Mouse (Mus musculus) erythroblast, embryonic 14.5 days (primary cell): Measurements from ENCODE around the gene Acy3. TPM values are rescaled to one million over a fixed set of nuclear protein-coding genes. Genes with fewer than 3 reads are reported as not detected.

Source experiments
- H3K27me3 ChIP-seq: 2 replicates; pipeline ENCODE4 v1.6.1; 2012; ENCODE audit warnings: inconsistent platforms; ENCODE audit not compliant: control insufficient read depth
- H3K36me3 ChIP-seq: 2 replicates; pipeline ENCODE4 v1.6.1; 2012; ENCODE audit warnings: mild to moderate bottlenecking, inconsistent platforms; ENCODE audit not compliant: control insufficient read depth
- H3K4me1 ChIP-seq: 2 replicates; pipeline ENCODE4 v1.6.1; 2012; ENCODE audit warnings: inconsistent platforms; ENCODE audit not compliant: control insufficient read depth
- H3K4me3 ChIP-seq: replicated peaks from 2 replicates; pipeline ENCODE3; 2012; ENCODE audit warnings: moderate library complexity, mild to moderate bottlenecking, inconsistent platforms
- H3K9me3 ChIP-seq: 2 replicates; pipeline ENCODE4 v1.6.1; 2012; ENCODE audit warnings: low read length, inconsistent platforms, mixed read lengths; ENCODE audit not compliant: control insufficient read depth
- GATA1 ChIP-seq: IDR thresholded peaks from 2 replicates; pipeline ENCODE4 v1.6.1; 2012; ENCODE audit warnings: low read length, inconsistent platforms, mixed read lengths
- TAL1 ChIP-seq: IDR thresholded peaks from 3 replicates; pipeline ENCODE4 v1.6.1; 2012; ENCODE audit warnings: low read length, inconsistent platforms, mixed read lengths
- polyA plus RNA-seq: library from polyadenylated mRNA; stranded (reverse); fragments of >175 nt; gene quantifications from 2 replicates; pipeline ENCODE4 v1.2.3, GENCODE M21; 2012

Acy3 gene
- polyA plus RNA-seq, result 0.10 TPM in 1 of 2 replicates, not detected in the other

GRCm38 (mm10) chr19:3986334-3986733 is at the start of gene Acy3:
Acy3 (plus strand) TSS chr19:3986570.
- Histone ChIP-seq H3K4me1 (peaks cover 23% of the 10 kb centered on the region), H3K27me3 (no peaks in the 10 kb centered on the region), H3K4me3 (no peak within 1 kb of the TSS), H3K9me3 (peaks cover 6% of the 10 kb centered on the region), H3K36me3 (peaks cover 3% of the 10 kb centered on the region; the same call in 1 of the 2 replicates)
- TF ChIP-seq TAL1 (no peak), GATA1 (no peak)

DNA sequence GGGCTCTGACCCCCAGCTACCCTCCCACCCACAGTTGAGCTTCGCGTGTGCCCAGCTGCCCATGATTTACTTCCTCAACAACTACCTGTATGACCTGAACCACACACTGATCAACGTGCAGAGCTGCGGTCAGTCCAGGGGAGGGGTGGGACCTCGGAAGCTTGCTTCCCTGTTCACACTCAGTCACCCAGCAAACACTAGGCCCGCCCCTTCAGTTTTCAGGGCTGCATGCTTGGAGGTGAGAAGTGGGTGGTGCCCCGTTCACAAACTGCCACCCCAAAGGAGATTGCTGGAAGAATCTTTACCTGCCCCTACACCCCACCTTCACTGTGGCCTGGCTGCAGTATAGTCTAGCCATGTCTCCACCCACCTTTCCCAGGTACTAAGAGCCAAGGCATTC is 44.1 kb upstream of the Acy3 start:
- H3K9me3 ChIP-seq, result no peaks in the 10 kb centered on the region
- peaks cover 3% of the 10 kb centered on the region; the same call in 1 of the 2 replicates for H3K27me3 ChIP-seq
- H3K36me3 ChIP-seq, result no peaks in the 10 kb centered on the region
- H3K4me1 ChIP-seq, result peaks cover 20% of the 10 kb centered on the region
- TF ChIP-seq GATA1 (no peak), TAL1 (no peak)
- no peak overlapping the region for H3K4me3 ChIP-seq

DNA sequence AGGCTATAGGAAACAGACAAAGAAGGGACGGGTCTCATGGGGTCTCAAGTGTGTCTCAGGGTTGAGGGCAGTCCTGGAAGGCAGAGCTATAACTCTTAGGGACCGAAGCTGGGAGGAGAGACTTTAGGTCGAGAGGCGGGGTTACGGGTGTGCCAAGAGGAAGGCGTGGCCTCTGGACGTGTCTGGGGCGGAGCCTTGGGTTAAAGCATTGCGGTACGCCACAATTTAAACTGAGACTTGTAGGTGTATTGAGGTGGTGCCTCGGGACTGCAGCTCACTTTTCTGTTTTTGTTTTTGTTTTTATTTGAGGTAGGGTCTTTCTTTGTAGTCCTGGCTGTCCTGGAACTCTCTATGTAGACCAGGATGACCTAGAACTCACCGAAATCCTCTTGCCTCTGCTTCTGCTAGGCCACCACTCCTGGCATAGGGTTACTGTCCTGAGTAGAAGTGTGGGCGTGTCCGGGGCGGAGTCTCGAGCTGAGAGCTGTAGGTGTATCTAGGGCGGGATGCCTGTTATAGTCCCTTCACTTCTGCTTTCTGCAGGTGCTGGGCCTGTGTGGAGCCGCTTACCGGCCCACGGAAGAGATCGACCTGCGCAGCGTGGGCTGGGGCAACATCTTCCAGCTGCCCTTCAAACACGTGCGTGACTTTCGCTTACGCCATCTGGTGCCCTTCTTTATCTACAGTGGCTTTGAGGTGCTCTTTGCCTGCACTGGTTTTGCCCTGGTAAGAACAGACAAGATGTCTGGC is 43.2 kb upstream of the Acy3 start:
- peaks cover 20% of the 10 kb centered on the region for H3K4me1 ChIP-seq
- TF ChIP-seq TAL1 (no peak), GATA1 (no peak)
- H3K36me3 ChIP-seq, result no peaks in the 10 kb centered on the region
- H3K9me3 ChIP-seq, result no peaks in the 10 kb centered on the region
- H3K27me3 ChIP-seq, result no peaks in the 10 kb centered on the region
- peak overlapping the region; percentile 46 for H3K4me3 ChIP-seq

DNA sequence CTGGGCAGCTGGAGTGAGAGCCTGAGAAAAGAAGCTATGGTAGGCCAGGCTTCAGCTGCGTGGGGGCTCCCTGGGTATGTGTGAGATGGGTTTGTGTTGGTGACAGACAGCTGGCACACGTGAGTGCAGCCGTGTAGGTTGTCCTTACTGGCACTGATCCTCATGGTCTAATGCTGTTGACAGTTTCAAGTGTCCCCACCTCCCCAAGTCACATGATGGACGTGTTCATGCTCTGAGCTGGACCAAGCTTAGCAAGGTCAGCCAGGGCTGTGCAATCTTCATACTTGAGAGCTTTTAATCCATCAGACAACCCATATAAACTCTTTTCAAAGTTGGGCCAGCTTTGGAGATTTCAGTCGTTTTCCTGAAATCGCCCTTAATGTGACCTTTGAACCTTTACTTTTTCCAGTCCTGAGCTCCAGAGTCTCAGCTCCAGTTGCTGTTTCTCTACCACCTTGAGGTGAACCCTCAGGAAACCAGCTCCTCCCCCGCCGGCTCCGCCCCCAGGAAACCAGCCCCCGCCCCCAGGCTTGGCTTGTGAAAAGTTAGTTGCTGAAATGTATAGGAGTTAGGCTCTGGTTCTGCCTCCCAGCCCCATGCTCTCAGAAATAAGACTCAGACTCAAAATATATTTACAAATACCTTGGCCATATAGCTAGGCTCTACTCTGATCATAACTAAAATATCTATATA is 40.4 kb upstream of the Acy3 start:
- H3K9me3 ChIP-seq, result no peaks in the 10 kb centered on the region
- H3K36me3 ChIP-seq, result no peaks in the 10 kb centered on the region
- TF ChIP-seq GATA1 (no peak), TAL1 (no peak)
- H3K4me1 ChIP-seq, result peaks cover 20% of the 10 kb centered on the region
- H3K27me3 ChIP-seq, result no peaks in the 10 kb centered on the region
- H3K4me3 ChIP-seq, result no peak overlapping the region

DNA sequence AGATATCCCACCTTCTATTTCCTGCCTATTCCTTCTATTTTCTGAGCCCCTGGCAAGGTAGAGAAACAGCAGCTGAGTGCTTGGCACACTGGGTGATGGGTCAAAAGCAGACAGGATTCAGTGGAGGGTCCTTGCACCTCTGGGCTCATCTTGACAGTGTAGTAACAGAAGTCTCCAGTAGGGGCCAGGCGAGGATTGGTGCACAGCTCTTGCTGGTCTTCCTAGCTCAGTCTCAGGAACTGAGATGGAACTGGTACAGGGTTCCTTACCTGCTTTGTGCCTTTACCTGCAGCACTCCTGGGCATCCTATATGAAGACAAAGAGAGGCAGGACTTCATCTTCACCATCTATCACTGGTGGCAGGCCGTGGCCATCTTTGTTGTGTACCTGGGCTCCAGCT is 39.7 kb upstream of the Acy3 start:
- no peak for TF ChIP-seq TAL1
- TF ChIP-seq GATA1, result no peak
- Histone ChIP-seq H3K4me1 (peaks cover 20% of the 10 kb centered on the region), H3K9me3 (no peaks in the 10 kb centered on the region), H3K4me3 (no peak overlapping the region), H3K36me3 (no peaks in the 10 kb centered on the region), H3K27me3 (no peaks in the 10 kb centered on the region)

GRCm38 (mm10) chr19:3947813-3948212 is 38.6 kb upstream of the Acy3 start:
- no peak for TF ChIP-seq TAL1
- no peak for TF ChIP-seq GATA1

DNA sequence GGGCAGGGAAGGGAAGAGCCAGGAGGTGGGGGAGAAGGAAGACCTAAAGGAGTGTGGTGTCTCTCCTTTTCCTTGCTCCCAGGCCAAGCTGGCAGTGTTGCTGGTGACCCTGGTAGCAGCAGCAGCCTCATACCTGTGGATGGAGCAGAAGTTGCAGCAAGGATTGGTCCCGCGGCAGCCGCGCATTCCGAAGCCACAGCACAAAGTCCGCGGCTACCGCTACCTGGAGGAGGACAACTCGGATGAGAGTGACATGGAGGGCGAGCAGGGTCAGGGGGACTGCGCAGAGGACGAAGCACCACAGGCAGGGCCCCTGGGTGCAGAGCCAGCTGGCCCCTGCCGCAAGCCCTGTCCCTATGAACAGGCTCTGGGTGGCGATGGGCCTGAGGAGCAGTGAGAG is 37.8 kb upstream of the Acy3 start:
- H3K9me3 ChIP-seq, result no peaks in the 10 kb centered on the region
- H3K27me3 ChIP-seq, result no peaks in the 10 kb centered on the region
- H3K4me3 ChIP-seq, result no peak overlapping the region
- peaks cover 6% of the 10 kb centered on the region for H3K4me1 ChIP-seq
- no peaks in the 10 kb centered on the region for H3K36me3 ChIP-seq
- TF ChIP-seq GATA1, result no peak
- no peak for TF ChIP-seq TAL1

More at GRCm38 (mm10) chr19:3947813-3948212, 38.6 kb upstream of the Acy3 start:
- H3K4me1 ChIP-seq, result peaks cover 13% of the 10 kb centered on the region
- no peaks in the 10 kb centered on the region for H3K36me3 ChIP-seq
- H3K4me3 ChIP-seq, result no peak overlapping the region
- no peaks in the 10 kb centered on the region for H3K9me3 ChIP-seq
- H3K27me3 ChIP-seq, result no peaks in the 10 kb centered on the region

DNA sequence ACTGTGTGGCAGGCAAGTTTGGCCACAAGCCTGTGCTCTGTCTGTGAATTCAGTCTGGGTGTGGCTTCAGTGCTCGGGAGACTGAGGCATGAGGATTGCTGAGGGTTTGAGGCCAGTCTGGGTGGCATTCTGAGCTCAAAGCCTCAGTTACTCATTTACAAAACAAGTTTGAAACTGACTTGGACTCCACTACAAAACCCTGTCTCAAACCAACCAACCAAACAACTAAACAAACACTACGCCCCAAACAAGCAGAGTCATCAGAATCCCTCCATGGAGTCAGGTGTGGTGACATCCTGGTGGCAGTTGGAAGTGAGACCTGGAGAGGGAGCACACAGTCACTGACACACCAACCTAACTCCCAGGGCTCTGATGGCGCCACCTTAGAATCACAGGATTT is 36.0 kb upstream of the Acy3 start:
- Histone ChIP-seq H3K27me3 (no peaks in the 10 kb centered on the region; the same call in 1 of the 2 replicates), H3K4me1 (no peaks in the 10 kb centered on the region; the same call in 1 of the 2 replicates), H3K9me3 (no peaks in the 10 kb centered on the region), H3K4me3 (no peak overlapping the region), H3K36me3 (no peaks in the 10 kb centered on the region)
- TF ChIP-seq GATA1 (no peak), TAL1 (no peak)

GRCm38 (mm10) chr19:3951461-3951860 is 34.9 kb upstream of the Acy3 start:
- Histone ChIP-seq H3K4me3 (no peak overlapping the region), H3K27me3 (peaks cover 3% of the 10 kb centered on the region), H3K36me3 (no peaks in the 10 kb centered on the region), H3K4me1 (no peaks in the 10 kb centered on the region), H3K9me3 (no peaks in the 10 kb centered on the region)
- TF ChIP-seq GATA1 (no peak), TAL1 (no peak)
